Mouse (Mus musculus) gonadal fat pad, adult 2 months (tissue): ENCODE results near the gene Cnr2. TPM values are rescaled to one million over a fixed set of nuclear protein-coding genes. Genes with fewer than 3 reads are reported as not detected.

Source experiments
- DNase-seq: peaks from one replicate; pipeline ENCODE4 v3.0.0-alpha.2; 2012; ENCODE audit warnings: low read depth
- polyA plus RNA-seq: library from polyadenylated mRNA; depleted of rRNA; stranded (reverse); fragments of >200 nt; gene quantifications from 2 replicates; pipeline ENCODE4 v1.2.3, GENCODE M21; 2012

The Cnr2 gene
- polyA plus RNA-seq, 1 experiment = 1.7 TPM

DNA sequence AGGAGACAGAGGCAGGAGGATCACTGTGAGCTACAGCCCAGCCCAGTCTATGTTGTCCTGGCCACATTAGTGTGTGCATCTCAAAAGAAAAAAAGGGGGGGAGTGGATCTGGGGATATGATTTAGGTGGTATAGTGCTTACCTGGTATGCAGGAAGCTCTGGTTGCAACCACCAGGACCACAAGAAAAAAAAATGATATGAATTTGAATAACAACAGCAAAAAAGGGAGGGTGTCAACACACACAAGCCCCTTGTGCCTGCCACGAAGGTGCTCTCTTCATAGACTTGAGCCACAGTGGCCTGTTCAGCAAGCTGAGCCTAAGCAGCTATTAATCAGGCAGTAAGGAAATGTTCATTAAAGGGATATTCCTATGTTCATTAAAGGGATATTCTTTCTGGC is 9.6 kb downstream of the Cnr2 start:
- no peak for DNase-seq

DNA sequence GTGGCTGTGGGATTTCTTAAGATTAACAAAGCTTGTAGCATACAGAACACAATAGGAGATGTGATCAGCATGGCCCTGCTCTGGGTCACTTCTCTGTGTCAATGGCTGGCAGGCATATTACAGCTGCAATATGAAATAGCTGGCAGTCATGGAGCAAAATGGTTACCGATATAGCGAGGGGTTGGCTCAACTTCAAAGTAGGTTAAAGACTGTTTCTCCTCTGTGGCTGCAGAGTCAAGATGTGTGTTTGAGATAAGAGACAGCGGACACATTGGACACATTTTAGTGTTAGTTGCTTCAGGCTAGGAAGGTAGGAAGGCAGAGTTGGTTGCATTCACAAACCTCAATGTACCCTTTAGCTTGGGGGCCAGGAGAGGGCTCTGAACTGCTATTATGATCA is 11.4 kb downstream of the Cnr2 start:
- no peak for DNase-seq

DNA sequence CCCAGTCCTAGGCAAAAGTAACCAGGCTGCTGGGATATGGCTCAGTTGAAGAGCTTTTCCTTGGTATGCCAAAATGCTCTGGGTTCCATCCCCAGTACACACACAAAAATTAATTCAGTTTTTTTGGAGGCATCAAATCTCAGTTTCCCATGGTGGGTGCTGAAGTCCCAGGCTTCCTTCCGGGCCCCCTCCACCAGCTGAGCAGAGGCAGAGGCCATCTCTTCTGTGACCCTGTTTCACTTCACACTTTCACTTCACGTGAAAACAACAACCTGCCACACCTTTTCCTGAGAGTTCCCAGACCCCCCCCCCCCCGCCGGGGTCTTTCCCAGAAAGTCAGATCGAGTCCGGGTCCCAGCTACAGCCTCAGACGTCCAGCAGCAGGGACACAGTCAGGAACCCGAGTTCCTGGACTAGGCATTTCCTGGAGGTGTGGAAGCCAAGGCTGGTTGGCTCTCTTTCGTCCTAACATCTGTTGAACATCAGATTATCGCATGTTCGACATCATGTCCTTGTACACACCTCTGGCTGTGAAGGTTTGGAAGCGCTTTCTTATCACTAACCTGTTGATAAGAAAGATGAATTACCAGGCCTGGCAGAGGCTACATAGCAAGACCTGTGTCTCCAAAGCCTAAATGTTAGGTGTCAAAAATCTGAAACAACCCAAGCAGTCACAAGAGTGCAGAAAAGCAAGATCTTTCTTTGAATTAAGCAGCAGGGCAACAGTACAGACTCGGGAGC is 14.3 kb downstream of the Cnr2 start:
- no peak for DNase-seq

DNA sequence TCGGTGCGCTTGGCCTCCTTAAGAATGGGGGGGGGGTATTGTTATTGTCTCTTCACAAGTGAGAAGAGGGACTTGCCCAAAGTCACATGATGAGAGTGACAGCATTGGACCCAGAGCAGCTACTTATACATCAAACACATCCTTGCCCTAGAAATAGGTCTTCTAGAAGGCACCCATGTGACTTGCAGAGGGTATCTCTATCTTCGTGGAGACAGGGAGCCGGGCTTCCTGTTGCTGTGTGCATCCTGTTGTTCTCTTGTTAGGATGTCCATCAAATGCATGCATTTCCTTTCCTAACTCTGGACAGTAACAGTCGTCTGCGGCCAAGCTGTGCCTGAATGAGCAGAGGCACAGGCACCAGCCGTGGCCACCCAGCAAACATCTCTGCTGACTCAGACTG is 16.3 kb downstream of the Cnr2 start:
- DNase-seq = no peak

DNA sequence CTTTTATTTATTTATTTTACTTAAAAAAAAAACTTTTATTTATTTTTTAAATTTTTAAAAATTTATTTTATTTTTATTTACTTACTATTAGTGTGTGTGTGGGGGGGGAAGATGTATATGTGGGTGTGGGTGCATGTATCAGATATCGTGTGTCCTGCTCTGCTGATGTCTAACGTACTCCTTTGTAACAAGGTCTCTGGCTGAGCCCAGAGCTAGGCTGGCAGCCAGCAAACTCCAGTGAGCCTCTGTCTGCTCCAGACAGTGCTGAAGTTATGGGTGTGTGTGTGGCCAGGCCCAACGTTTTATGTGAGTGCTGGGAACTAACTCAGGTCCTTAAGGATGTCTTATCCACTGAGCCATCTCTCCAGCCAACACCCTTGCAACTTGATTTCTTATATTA is 17.0 kb downstream of the Cnr2 start:
- no peak for DNase-seq

DNA sequence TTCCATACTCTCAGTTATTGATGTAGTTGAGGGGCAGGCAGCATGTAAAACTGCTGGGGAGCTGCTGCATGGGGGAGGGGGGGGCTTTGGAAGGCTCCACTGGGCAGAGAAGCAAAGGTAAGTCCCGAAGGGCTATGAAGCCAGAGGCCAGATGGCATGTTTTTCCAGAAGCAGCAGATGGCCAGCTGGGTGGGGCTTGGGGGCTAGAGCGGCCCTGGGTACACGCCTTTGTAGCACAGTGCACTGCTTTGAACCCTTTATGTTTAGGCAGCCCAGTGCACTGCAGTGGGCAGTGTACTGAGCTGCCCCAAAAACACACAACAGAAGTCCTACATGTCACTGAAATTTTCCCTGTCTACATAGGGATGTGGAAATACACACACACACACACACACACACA is 17.6 kb downstream of the Cnr2 start:
- DNase-seq = no peak

DNA sequence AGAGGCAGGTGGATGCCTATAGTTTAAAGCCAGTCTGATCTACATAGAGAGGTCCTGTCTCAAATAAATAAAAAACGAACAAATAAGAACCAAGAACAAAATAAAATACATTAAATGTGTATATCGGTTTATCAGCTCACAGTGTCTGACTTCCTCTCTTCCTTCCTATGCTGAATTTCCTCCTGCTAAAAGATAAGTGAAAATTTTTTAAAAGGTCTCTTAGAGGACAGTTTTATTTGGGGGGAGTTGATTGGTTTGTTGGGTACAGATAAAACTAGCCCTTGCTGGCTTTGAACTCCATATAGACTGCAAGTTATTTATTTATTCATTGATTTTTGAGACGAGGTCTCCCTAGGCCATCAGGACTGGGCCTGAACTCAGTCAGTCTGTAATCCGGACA is 18.2 kb downstream of the Cnr2 start:
- DNase-seq = no peak

DNA sequence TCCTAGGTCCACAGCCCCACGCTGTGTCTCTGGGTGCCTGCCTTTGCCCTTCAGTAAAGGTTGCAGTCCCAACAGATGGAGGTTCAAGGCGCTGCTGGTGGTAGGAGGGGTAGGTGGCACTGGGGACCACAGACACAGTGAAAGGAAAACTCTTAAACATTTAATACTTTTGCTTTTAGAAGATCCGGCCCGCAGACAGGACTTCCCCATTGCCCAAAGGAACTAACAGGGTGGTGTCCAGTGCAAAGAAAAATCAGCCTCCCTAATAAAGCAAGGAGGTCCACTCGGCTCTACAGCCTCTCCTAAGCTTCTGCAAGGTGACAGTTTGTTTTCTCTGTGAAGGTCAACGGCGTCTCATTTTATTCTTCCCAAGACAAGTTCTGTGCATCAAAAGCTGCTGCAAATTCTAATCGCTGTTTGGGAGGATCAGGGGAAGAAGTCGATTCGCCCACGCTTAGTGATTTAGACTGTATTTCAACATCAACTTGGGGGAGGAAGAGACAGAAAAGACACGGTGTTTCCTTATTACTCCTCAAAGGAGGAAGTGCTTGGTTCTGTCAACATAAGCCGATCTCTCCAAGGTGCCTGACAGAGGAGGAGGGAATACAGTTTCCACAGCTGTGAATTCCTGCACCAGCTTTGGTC is 23.6 kb downstream of the Cnr2 start:
- peak; percentile 67 for DNase-seq

DNA sequence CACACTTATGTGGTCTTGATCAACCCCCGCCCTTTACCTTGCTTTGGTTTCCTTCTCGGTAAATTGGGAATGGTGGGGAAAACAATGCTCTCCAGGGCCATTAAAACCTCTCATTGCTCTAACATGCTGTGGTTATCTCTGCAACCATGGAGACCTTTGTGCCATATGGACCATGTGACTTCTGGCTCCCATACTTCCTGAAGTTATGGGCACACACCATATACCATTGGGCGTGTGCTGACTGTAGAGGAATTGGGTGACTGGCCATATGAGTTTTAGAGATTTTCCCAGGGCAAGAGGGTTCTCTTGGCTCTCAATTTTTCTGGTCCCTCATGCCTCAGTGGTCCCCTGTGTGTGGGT is 24.1 kb downstream of the Cnr2 start:
- DNase-seq = no peak

DNA sequence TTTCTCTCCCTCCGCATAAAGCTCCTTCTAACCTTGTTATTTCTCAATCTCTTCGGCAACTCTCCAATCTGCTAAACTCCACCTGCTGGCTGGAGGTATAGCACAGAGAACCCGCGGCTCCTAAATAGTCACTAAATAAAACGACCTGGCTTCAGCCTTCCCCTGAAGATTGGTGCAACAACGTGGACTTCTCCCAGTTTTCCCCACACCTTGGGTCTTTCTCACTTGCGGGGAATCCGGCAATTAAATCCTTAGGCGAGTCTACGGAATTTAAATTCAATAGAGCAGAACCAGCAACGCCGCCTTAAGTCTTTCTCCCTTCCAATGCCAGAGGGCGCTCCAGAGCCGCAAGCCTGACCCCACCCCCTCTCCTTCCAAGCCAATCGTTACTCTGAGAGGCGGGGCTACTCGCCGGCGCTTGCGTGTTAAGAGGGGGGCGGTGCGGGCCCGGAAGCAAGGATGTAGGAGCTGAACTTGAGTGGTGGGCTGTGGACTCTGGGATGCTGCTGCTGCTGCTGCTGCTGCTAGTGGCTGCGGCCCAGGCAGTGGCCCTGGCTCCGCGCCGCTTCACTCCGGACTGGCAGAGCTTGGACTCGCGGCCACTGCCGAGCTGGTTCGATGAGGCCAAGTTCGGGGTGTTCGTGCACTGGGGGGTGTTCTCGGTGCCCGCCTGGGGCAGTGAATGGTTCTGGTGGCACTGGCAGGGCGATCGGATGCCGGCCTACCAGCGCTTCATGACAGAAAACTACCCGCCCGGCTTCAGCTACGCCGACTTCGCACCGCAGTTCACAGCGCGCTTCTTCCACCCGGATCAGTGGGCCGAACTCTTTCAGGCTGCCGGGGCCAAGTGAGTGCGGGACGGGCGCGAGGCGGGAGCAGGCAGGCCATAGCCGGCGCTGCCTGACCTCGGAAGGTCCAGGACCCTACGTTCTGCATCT is 25.4 kb downstream of the Cnr2 start, which contains the start of gene Fuca1:
TSS of gene Fuca1 (plus strand) at position 432 of the 938 bp plus-strand sequence.
- DNase-seq = peak; percentile 56

DNA sequence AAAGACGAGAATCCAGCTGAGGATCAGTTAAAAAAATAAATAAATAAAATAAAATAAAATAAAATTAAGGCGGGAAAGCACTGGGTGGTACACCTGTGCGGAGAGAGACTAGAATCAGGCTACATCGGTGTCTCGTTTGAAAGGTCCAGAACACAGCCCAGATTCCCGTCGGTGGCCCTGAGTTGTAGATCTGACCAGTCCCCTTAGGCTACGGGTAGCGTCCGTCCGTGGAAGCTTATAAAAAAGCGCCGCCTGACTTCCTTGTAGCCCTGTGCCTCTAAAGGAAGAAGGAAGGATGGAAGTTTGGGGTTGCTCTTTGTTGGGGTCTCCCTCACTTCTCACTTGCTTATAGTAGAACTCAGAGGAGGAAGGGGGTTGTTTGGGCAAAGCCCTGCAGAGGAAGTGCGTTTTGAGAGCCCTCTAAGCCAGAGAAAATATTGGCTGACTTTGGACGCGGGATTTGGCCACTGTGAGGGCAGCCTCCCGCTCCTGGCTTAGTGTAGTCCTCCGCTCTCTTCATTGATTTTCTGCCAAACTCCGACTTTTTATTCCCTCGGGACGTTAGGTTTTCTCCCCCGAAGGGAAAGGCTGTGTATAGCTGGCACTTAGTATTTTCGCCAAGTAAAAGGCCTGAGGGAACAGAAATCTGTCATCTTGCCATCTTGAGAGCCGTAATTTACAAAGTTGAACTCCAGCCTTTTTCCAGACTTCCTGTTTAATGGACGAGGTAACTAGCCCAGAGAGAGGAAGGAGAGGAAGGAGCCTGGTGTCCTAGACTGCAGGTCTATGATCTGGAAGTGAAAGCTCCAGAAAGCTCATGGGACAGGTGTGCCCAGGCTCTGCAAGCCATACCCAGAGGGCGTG is 26.3 kb downstream of the Cnr2 start:
- no peak for DNase-seq

DNA sequence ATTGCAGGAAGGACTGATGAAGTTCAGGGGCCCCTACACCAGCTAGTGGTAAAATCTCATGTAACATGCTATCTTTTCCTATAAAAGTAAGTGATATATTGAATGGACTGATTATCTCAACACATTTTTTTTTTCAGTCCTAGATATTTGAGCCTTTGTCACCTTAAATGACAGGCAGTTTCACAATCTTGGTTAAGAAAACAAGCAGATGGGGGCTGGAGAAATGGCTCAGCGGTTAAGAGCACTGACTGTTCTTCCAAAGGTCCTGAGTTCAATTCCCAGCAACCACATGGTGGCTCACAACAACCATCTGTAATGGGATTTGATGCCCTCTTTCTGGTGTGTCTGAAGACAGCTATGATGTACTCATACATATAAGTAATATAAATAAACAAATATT is 27.0 kb downstream of the Cnr2 start:
- no peak for DNase-seq

DNA sequence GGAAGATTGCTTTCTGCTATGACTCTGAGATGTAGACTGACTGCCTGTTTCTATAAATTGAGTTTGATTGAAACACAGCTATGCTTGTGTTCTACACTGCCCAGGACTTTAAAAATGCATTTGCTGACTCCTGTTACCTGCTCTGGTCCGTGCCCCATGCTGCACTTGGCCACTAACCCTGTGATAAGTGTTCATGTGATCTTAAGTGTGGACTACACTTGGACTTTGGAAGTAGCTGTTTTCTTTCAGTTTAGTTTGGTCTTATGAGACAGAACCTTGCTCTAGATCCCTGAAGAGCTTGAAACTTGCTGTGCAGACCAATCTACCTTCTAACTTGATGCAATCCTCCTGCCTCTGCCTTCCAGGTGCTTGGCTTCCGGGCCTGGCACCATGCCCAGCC is 29.2 kb downstream of the Cnr2 start:
- no peak for DNase-seq

DNA sequence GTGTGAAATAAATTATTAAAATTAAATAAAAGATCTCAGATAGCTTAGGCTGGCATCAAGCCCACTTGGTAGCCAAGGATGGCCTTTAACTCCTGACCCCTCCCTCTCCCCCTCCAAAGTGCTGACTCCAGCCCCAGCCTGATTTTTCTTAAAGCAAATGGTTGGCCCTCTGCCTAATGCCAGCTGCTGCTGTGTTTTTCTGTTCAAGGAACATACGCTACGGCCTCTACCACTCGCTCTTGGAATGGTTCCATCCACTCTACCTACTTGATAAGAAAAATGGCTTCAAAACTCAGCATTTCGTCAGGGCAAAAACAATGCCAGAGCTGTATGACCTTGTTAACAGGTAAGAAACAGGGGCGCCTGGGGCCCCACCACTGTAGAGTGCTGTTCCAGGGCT is 30.1 kb downstream of the Cnr2 start:
- DNase-seq = no peak

DNA sequence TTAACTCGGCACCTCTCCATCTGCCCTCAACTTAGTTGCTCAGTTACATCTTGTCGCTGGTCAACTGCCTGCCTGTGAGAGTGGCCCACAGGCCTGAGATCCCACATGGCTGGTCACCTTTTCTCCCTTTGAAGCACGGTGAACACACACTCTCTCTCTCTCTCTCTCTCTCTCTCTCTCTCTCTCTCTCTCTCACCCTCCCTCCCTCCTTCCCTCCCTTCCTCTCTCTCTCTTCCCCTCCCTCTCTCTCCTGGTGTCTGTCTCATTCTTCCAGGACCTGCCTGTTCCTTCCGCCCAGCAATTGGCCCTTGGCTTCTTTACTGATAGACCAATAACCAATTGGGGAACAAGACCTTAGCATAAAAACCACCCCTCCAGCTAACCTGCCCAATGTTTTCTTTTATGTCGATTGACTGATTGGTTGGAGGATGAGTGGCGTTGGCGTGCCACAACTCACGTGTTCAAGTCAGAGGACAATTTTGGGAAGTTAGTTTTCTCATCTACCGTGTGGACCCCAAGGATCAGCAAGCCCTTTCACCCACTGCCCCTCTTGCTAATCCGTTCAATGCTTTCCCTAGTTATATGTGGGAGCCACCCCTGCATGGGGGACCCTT is 31.1 kb downstream of the Cnr2 start:
- no peak for DNase-seq

DNA sequence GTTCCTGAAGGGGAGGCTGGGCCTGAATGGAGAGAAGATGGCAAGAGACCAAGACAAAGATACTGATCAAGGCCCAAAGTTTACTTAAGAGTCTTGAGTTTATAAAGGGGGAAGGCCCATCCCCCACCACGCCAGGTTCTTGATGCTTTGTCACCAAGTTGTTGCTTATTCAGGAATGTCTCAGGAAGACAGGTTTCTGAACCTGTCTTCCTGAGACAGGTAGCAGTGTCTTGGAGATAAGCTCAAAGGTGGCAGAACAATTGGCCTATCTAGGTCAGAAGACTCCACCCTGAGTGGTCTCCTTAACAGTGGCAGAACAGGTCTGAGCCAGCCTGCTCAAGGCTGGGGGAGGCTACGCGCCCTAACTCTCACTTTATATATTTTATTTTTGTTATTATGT is 31.7 kb downstream of the Cnr2 start:
- no peak for DNase-seq

DNA sequence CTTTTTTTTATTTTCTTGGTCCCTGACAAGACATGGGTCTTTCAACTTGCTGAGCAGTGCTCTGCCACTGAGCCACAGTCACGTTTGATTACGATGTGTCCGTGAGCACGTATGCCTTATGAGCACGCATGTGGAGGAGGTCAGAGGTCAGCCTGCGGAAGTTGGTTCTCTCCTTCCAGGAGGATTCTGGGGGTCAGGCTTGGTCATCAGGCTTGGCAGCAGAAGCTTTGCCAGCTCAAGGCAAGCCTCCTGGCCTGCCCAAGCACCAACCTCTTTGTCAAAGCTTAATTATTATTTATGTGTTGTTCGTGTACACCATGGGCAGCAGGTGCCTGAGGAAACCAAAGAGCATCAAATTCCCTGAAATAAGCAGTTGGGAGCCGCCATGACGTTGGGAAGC is 33.2 kb downstream of the Cnr2 start:
- no peak for DNase-seq

DNA sequence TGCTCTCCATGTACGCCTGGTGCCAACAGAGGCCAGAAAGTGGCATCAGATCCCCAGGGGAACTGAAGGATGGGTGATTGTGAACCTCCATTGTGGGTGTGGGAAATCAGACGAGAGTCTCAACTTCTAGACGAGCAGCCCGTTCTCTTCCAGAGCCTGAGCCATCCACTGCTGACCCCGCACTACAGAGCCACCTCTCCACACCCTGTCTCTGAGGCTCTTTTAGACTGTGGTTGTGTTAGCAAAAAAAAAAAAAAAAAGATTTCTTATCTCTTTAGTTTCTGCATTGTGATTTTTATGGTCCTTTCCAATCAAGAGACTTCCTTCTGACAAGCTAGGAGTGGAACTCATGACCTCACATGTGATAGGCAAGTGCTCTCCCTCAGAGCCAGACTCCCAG is 34.2 kb downstream of the Cnr2 start:
- no peak for DNase-seq

DNA sequence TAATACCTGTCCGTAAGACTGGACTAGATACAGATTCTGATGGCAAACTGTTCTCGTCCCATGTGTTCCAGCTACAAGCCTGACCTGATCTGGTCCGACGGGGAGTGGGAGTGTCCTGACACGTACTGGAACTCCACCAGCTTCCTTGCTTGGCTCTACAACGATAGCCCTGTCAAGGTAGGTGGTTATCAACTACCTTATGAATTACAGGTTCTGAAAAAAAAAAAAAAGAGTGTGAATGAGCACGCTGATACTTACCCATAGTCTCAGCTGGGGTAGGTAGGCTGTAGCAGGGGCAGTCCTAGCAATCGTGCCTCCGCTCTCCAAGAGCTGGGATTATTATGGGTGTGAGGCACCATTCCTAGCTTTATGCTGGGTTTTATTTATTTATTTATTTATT is 34.6 kb downstream of the Cnr2 start:
- no peak for DNase-seq

DNA sequence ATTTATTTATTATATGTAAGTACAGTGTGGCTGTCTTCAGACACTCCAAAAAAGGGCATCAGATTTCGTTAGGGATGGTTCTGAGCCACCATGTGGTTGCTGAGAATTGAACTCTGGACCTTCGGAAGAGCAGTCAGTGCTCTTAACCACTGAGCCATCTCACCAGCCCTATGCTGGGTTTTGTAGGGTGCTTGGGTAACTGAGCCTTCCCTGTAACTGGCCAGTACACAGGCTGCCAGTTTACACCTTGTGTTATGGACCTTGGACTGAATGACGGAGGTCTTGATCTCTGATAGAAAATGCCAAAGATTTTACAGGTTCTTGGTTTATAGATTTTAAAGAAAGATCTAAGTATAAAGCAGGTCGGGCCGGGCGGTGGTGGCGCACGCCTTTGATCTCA is 35.0 kb downstream of the Cnr2 start:
- DNase-seq = no peak

DNA sequence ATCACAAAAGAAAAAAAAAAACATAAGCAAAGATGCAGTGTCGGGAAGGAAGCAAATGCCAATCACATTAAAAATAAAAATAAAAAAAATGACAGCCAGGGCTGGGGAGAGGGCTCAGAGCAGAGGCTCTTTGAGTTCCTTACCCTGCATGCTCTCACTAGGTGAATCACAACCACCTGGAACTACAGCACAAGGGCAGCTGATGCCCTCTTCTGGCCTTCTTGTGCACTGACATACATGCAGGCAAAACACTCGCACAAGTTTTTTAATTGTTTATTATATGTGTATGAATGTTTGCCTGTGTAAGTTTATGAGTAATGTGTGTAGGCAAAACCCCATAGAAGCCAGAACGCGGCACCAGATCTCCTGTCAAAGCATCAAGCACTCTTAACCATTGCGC is 36.6 kb downstream of the Cnr2 start:
- DNase-seq = no peak
